Mouse (Mus musculus) hindbrain, embryonic 16.5 days (tissue): ENCODE data around the gene Styxl1. TPM values are rescaled to one million over a fixed set of nuclear protein-coding genes. Genes with fewer than 3 reads are reported as not detected.

ENCODE experiments used
- ATAC-seq: fragments of 200-750 bp; cut with Nextera tagmentation; 2 replicates; pipeline ENCODE4 v1.8.0; 2017; ENCODE audit warnings: moderate TSS enrichment, moderate library complexity
- H3K27ac ChIP-seq: fragments of 300-500 bp; sonication (generic); 2 replicates; pipeline ENCODE4 v1.5.1; 2014; ENCODE audit warnings: low read depth, mild to moderate bottlenecking, control low read depth, low read length, moderate library complexity
- H3K27me3 ChIP-seq: fragments of 300-500 bp; sonication (generic); replicated peaks from 2 replicates; pipeline ENCODE4 v1.6.1; 2014; ENCODE audit warnings: low read length; ENCODE audit not compliant: control insufficient read depth, insufficient read depth
- H3K36me3 ChIP-seq: fragments of 300-500 bp; sonication (generic); 2 replicates; pipeline ENCODE4 v1.6.1; 2014; ENCODE audit warnings: mild to moderate bottlenecking, low read length, moderate library complexity, mixed read lengths; ENCODE audit not compliant: control insufficient read depth, insufficient read depth
- H3K4me1 ChIP-seq: fragments of 300-500 bp; sonication (generic); 2 replicates; pipeline ENCODE4 v1.6.1; 2014; ENCODE audit warnings: low read depth, low read length; ENCODE audit not compliant: control insufficient read depth, insufficient read depth
- H3K4me2 ChIP-seq: fragments of 300-500 bp; sonication (generic); 2 replicates; pipeline ENCODE4 v1.6.1; 2014; ENCODE audit warnings: mild to moderate bottlenecking, low read length, control low read depth, moderate library complexity
- H3K4me3 ChIP-seq: fragments of 300-500 bp; sonication (generic); 2 replicates; pipeline ENCODE4 v1.5.1; 2014; ENCODE audit warnings: mild to moderate bottlenecking, low read length, control low read depth, moderate library complexity
- H3K9ac ChIP-seq: fragments of 300-500 bp; sonication (generic); 2 replicates; pipeline ENCODE4 v1.6.1; 2014; ENCODE audit warnings: low read depth, mild to moderate bottlenecking, control low read depth, low read length, moderate library complexity
- H3K9me3 ChIP-seq: fragments of 300-500 bp; sonication (generic); 2 replicates; pipeline ENCODE4 v1.6.1; 2014; ENCODE audit warnings: mild to moderate bottlenecking, low read length, moderate library complexity; ENCODE audit not compliant: control insufficient read depth
- WGBS: fragments of 180-500 bp; shearing (Covaris S2); extraction: QIAGEN DNeasy Blood & Tissue Kit; methylation state at CpG from one replicate; pipeline ENCODE4 v1.1.7; 2014; 5-methylcytosine and 5-hydroxymethylcytosine counted together
- polyA plus RNA-seq: library from polyadenylated mRNA; unstranded; fragments of >200 nt; fragmentation: Nextera tagmentation; extraction: Ambion mirVana; gene quantifications from 2 replicates; pipeline ENCODE4 v1.2.1, GENCODE M21; 2015

The Styxl1 gene
- polyA plus RNA-seq, 1 experiment from 2014 or later = 0.48 TPM

DNA sequence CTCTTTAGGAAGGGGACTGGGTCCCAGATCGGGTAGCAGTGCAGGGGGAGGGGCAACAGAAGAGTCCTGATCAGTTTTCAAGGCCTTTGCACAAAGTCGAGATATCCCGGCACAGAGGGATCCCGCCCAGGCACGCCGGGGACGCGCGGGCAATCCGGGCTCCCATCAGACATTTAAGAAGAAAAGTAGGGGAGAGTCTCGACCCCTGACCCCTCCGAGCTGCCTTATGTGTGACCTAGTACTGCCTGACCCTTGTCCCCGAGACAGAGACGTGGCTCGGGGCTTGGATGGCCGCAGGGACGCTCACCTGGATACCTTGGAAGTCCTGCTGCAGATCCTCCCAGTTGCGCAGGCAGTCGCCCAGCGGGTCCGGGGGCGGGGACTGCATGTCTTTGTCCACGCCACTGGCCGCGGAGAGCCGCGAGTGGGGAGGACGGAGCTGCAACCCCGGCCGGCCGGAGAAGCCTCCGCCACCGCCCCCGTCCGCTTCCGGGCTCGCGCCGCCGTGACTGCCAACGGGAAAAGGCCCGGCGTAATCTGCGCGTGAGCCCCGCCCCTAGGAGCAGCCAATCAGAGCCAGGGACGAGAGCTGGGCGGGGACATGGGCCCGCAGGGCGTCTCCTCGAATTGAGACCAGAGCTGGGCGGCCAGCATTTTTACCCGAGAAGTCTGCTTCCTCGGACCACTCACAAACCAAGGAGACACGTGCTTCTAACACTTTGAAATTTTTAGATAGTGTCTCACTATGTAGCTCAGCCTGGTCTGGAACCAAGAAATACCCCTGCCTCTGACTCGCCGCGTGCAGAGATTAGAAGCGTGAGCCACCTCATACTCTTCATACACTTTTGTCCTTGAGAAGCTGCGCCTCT lies 34.2 kb downstream of the Styxl1 start, which contains the start of gene Tmem120a:
Tmem120a (minus strand) TSS at position 708 of the 869 bp plus-strand sequence.
- under 1% methylated on average over 56 of the region's 60 CpGs for WGBS
- Histone ChIP-seq H3K4me2 (peak within 1 kb of the TSS; percentile 84), H3K36me3 (no peaks in the 10 kb centered on the region), H3K4me3 (peak within 1 kb of the TSS; percentile 98), H3K9ac (peak within 1 kb of the TSS; percentile 86), H3K4me1 (peaks cover 11% of the 10 kb centered on the region), H3K9me3 (peaks cover 3% of the 10 kb centered on the region), H3K27ac (peak within 1 kb of the TSS; percentile 72), H3K27me3 (no peaks in the 10 kb centered on the region)
- peak; percentile 96 for ATAC-seq

DNA sequence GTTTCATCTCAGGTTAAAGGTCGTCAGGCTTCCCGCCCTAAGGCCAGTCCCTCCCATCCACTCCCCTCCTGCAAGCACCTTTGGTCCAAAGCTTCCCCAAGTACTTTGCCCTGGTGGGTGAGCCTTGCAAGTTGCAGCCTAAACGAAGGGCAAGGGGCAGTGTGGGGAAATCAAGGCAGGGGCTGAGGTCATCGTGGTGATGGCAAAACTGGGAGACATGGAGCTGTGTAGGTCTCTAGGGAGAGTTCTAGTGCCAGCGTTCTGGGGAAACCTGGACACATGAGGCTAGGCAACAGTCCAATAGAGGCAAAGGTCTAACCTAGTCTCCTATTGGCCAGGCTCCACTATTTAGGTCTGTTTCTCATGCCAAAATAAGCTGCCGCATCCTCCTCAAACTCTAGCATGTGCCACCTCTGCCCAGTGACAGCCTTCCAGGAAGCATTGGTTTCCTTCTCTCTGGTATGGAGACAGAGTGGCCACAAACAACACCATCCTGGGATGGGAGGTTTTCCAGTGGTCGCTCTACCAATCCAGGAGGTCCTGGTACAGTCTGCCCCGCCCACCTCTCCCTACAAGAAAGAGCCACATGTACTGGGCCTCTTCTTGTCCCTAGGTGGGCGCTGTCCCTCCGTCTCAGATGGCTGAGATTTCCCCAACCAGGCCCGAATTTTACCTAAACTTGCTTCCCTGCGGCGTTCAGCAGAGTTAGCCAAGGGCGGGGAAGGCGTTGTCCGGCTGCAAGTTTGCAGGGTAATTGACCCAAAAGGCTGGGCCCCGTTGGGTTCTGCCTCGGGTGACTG lies 35.0 kb downstream of the Styxl1 start:
- Histone ChIP-seq H3K4me3 (peak overlapping the region; percentile 98), H3K36me3 (no peaks in the 10 kb centered on the region), H3K27me3 (no peaks in the 10 kb centered on the region), H3K4me2 (peak overlapping the region; percentile 84), H3K9ac (peak overlapping the region; percentile 86), H3K4me1 (peaks cover 11% of the 10 kb centered on the region), H3K9me3 (peaks cover 3% of the 10 kb centered on the region), H3K27ac (no peak overlapping the region; the same call in 1 of the 2 replicates)
- WGBS = 23% methylated on average over 18 of the region's 18 CpGs
- ATAC-seq = peak; percentile 57

DNA sequence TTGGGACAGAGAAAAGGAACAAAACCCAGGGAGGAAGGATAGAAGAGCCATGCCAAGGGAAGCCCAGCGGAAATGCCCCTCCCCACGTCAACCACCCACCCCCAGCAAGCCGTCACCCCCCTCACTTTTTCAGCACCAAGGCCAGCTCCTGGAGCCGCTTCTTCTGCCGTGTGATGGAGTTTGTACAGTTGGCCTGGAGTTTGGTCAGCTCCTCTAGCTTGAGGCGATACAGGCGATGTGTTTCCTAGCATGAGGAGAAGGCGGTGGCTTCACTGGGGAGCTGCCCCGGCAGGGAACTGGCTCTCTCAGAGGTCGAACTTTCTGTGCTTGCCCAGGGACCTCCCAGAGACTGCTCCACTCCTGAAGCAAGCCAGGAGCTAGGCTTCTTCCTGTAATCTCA lies 36.0 kb downstream of the Styxl1 start:
- H3K4me3 ChIP-seq = no peak overlapping the region
- H3K4me2 ChIP-seq = no peak overlapping the region
- H3K4me1 ChIP-seq = peaks cover 11% of the 10 kb centered on the region
- peaks cover 2% of the 10 kb centered on the region; the same call in 1 of the 2 replicates for H3K36me3 ChIP-seq
- H3K9ac ChIP-seq = no peak overlapping the region
- ATAC-seq = no peak
- 66% methylated on average over 10 of the region's 10 CpGs for WGBS
- H3K9me3 ChIP-seq = no peaks in the 10 kb centered on the region
- H3K27ac ChIP-seq = no peak overlapping the region
- H3K27me3 ChIP-seq = no peaks in the 10 kb centered on the region

DNA sequence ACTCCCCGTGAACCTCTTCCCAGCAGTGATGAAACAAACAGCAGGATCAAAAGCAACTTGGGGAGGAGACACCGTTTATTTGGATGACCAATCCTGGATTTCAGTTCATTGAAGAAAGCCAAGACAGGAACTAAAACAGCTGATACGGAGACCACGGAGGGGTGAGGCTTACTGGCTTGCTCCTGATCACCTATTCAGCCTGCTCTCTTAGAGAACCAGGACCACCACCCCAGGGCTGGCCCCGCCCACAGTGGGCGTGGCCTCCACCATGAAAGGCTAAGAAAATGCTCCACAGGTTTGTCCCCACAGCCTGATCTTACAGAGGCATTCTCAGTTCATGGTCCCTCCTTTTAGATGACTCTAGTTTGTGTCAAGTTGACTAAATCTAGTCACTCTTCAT lies 39.9 kb downstream of the Styxl1 start:
- H3K4me3 ChIP-seq = no peak overlapping the region
- no peak overlapping the region for H3K9ac ChIP-seq
- H3K27me3 ChIP-seq = no peaks in the 10 kb centered on the region
- H3K4me1 ChIP-seq = peaks cover 8% of the 10 kb centered on the region
- no peak overlapping the region for H3K4me2 ChIP-seq
- no peak overlapping the region for H3K27ac ChIP-seq
- peaks cover 36% of the 10 kb centered on the region for H3K36me3 ChIP-seq
- no peak for ATAC-seq
- H3K9me3 ChIP-seq = no peaks in the 10 kb centered on the region
- 24% methylated on average over 6 of the region's 6 CpGs for WGBS

DNA sequence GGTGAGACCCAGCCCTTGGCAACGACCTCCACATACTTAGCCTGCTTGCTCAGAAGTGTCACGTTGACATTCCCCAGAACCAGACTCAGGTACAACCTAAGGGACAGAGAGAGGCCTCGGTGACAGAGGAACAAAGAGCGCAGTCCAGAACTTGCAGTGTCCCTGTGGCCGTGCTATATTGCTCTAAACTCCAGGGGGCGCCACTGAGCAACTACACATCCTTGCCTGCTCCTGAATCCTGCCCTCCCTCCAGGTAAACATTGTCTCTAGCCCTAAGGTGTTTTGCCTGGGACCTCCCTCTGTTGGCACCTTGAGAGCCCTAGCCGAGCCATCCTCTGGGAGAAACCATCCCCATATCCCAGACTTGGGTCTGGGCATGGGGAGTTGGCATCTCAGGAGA lies 41.0 kb downstream of the Styxl1 start:
- no peak overlapping the region for H3K4me2 ChIP-seq
- H3K27ac ChIP-seq = no peak overlapping the region
- peaks cover 42% of the 10 kb centered on the region for H3K36me3 ChIP-seq
- H3K9ac ChIP-seq = no peak overlapping the region
- no peak for ATAC-seq
- H3K4me3 ChIP-seq = no peak overlapping the region
- H3K27me3 ChIP-seq = no peaks in the 10 kb centered on the region
- H3K9me3 ChIP-seq = no peaks in the 10 kb centered on the region
- H3K4me1 ChIP-seq = no peaks in the 10 kb centered on the region
- 84% methylated on average over 7 of the region's 7 CpGs for WGBS

DNA sequence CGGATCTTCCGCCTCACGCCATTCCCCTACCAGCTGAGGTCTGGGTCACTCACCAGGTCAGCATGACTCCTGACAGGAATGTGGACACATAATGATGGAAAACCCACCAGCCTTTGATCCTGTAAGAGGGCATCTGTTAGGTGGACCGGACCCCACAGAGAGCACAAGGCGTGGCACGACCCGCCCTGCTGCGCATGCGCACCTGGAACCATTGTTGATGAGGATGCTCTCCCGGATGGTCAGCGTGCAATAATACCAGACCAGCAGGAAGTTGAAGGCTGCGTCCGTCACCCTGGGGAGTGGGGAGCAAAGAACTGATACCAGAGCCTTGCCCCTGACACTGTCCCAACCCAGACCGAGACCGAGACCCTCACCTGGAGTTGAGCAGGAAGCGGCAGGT lies 41.6 kb downstream of the Styxl1 start:
- no peaks in the 10 kb centered on the region for H3K27me3 ChIP-seq
- no peak overlapping the region for H3K4me2 ChIP-seq
- H3K9me3 ChIP-seq = no peaks in the 10 kb centered on the region
- 96% methylated on average over 16 of the region's 16 CpGs for WGBS
- H3K4me3 ChIP-seq = no peak overlapping the region
- H3K27ac ChIP-seq = no peak overlapping the region
- no peak for ATAC-seq
- no peak overlapping the region for H3K9ac ChIP-seq
- H3K4me1 ChIP-seq = no peaks in the 10 kb centered on the region
- H3K36me3 ChIP-seq = peaks cover 42% of the 10 kb centered on the region

DNA sequence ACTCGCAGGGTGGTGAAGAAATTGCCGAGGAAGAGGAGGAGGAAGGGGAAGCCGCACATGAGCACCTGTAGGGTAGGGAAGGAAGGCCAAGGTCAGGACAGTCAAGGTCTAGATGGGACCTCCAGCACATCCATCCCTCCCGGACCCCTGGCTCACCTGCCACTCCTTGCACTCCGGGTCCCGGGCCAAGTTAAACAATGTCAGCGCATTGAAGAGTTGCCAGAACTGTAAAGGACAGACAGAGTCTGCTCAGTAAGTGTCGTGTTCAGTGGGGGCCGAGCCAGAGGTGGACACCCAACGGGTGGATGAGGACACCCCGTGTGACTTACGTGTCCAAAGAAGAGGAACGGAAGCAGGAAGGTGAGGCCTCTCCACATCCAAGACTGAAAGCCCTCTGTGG lies 42.4 kb downstream of the Styxl1 start:
- 89% methylated on average over 13 of the region's 13 CpGs for WGBS
- Histone ChIP-seq H3K4me1 (no peaks in the 10 kb centered on the region), H3K9me3 (no peaks in the 10 kb centered on the region), H3K27ac (no peak overlapping the region), H3K4me2 (no peak overlapping the region), H3K4me3 (no peak overlapping the region), H3K27me3 (no peaks in the 10 kb centered on the region), H3K9ac (no peak overlapping the region), H3K36me3 (peaks cover 49% of the 10 kb centered on the region)
- ATAC-seq = no peak

DNA sequence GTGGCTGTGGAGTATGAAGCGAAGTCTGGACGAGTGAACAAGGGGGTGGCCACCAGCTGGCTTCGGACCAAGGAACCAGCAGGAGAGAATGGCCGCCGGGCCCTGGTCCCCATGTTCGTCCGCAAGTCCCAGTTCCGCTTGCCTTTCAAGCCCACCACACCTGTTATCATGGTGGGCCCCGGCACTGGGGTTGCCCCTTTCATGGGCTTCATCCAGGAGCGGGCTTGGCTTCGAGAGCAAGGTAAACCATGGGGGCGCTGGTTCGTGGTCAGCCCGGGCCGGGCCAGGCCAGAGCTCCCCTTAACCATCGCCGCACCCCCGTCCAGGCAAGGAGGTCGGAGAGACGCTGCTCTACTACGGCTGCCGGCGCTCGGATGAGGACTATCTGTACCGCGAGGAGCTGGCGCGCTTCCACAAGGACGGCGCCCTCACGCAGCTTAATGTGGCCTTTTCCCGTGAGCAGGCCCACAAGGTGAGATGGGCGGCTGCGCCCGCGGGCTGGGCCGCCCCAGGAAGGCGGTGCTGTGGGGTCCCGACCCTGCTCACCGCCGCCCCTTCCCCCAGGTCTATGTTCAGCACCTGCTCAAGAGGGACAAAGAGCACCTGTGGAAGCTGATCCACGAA lies 44.0 kb downstream of the Styxl1 start:
- Histone ChIP-seq H3K4me3 (no peak overlapping the region), H3K9ac (no peak overlapping the region), H3K36me3 (peaks cover 65% of the 10 kb centered on the region), H3K27me3 (no peaks in the 10 kb centered on the region), H3K9me3 (no peaks in the 10 kb centered on the region), H3K27ac (no peak overlapping the region), H3K4me2 (no peak overlapping the region), H3K4me1 (no peaks in the 10 kb centered on the region)
- no peak for ATAC-seq
- WGBS = 94% methylated on average over 42 of the region's 42 CpGs

DNA sequence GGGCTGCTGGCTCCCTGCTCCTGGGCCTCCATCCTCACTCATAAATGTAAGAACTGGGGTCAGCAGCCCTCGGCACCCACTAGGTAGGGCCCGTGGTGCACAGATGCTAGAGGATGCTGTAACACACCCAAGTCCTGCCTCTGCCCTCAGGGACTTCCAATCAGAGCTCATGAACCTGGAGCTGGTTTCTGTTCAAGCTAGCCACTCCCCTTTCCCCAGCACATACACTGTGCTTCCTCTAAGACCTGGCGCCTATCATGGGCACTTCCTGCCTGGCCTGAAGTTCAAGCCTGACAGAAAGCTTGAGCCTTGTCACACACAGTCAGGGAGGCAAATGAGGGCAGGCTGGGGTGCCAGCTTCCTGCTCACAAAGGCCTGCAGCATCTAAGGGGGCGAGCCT lies 45.1 kb downstream of the Styxl1 start:
- no peaks in the 10 kb centered on the region for H3K4me1 ChIP-seq
- ATAC-seq = no peak
- WGBS = 94% methylated on average over 4 of the region's 4 CpGs

More for the DNA sequence above, 45.1 kb downstream of the Styxl1 start:
- H3K4me3 ChIP-seq = no peak overlapping the region
- no peak overlapping the region for H3K4me2 ChIP-seq
- peaks cover 66% of the 10 kb centered on the region for H3K36me3 ChIP-seq
- no peak overlapping the region for H3K9ac ChIP-seq
- no peak overlapping the region for H3K27ac ChIP-seq
- H3K27me3 ChIP-seq = no peaks in the 10 kb centered on the region
- H3K9me3 ChIP-seq = no peaks in the 10 kb centered on the region
